Mouse (Mus musculus): ENCODE measurements around the gene Fa2h. TPM values are rescaled to one million over a fixed set of nuclear protein-coding genes. Genes with fewer than 3 reads are reported as not detected.

Gene Fa2h
- not detected in 2 replicates for polyA plus RNA-seq (2016; fragmentation: Nextera tagmentation; extraction: Ambion mirVana)

GRCm38 (mm10) chr8:111393391-111394363 is at the start of gene Fa2h:
Gene Fa2h, minus strand, starts transcription at chr8:111393824.
- Histone ChIP-seq H3K36me3 (replicated peaks) (no peaks in the 10 kb centered on the region), H3K4me1 (peaks cover 13% of the 10 kb centered on the region), H3K27me3 (ENCODE audit: poor library complexity, severe bottlenecking) (peaks cover 73% of the 10 kb centered on the region), H3K4me3 (peak within 1 kb of the TSS; percentile 67), H3K27ac (peak within 1 kb of the TSS; percentile 72), H3K9me3 (no peaks in the 10 kb centered on the region)
- peak; percentile 84 for DNase-seq (ENCODE audit: extremely low spot score, low spot score)
- WGBS, result under 1% methylated on average over 71 of the region's 71 CpGs

GRCm38 (mm10) chr8:111439189-111439588 is 45.6 kb upstream of the Fa2h start:
- H3K4me1 ChIP-seq, result 0 out of 2 replicates have a peak, but pooled peaks cover 4% of the 10 kb centered on the region
- peak overlapping the region; percentile 57; the same call in 1 of the 2 replicates for H3K27ac ChIP-seq
- H3K4me3 ChIP-seq, result no peak overlapping the region
- no peaks in the 10 kb centered on the region for H3K9me3 ChIP-seq
- WGBS, result 21% methylated on average over 9 of the region's 9 CpGs
- H3K36me3 ChIP-seq (replicated peaks), result no peaks in the 10 kb centered on the region
- H3K27me3 ChIP-seq (ENCODE audit: poor library complexity, severe bottlenecking), result no peaks in the 10 kb centered on the region
- peak; percentile 60 for DNase-seq (ENCODE audit: extremely low spot score, low spot score)

- no peaks in the 10 kb centered on the region for H3K9me3 ChIP-seq
- H3K27ac ChIP-seq, result no peak overlapping the region
- no peak for DNase-seq (ENCODE audit: extremely low spot score, low spot score)
- 84% methylated on average over 11 of the region's 11 CpGs for WGBS
- H3K36me3 ChIP-seq (replicated peaks), result no peaks in the 10 kb centered on the region
- H3K27me3 ChIP-seq (ENCODE audit: poor library complexity, severe bottlenecking), result no peaks in the 10 kb centered on the region
- H3K4me1 ChIP-seq, result 0 out of 2 replicates have a peak, but pooled peaks cover 4% of the 10 kb centered on the region
- H3K4me3 ChIP-seq, result no peak overlapping the region
These were observed 41.6 kb upstream of the Fa2h start for GRCm38 (mm10) chr8:111435071-111435828.

GRCm38 (mm10) chr8:111424646-111425045 is 31.0 kb upstream of the Fa2h start:
- Histone ChIP-seq H3K36me3 (replicated peaks) (no peaks in the 10 kb centered on the region), H3K27me3 (ENCODE audit: poor library complexity, severe bottlenecking) (no peaks in the 10 kb centered on the region), H3K4me1 (no peaks in the 10 kb centered on the region), H3K9me3 (no peaks in the 10 kb centered on the region), H3K4me3 (no peak overlapping the region), H3K27ac (no peak overlapping the region)
- WGBS, result 94% methylated on average over 9 of the region's 9 CpGs
- DNase-seq (ENCODE audit: extremely low spot score, low spot score), result no peak

DNA sequence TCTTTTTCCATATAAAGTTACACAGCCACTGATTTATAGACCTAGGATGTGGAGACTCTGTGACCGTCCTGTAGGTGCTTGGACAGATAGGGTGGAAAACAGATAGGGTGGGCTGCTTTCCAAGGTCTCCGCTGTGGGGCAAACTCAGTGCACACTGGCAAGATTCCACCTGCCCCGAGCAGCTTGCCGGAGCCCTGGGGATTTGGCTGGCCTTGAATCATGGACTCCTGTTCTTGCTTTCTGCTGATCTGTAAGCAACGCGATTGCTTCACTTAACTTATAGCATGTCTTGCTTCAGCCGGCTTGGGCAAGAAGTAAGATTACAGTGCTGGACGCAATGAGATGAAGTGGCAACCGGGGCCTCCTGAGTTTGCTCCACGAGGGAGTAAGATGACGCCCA is 30.6 kb upstream of the Fa2h start:
- H3K27me3 ChIP-seq (ENCODE audit: poor library complexity, severe bottlenecking), result no peaks in the 10 kb centered on the region
- DNase-seq (ENCODE audit: extremely low spot score, low spot score), result no peak
- 89% methylated on average over 11 of the region's 11 CpGs for WGBS
- H3K36me3 ChIP-seq (replicated peaks), result no peaks in the 10 kb centered on the region
- no peak overlapping the region for H3K4me3 ChIP-seq
- H3K27ac ChIP-seq, result no peak overlapping the region
- H3K4me1 ChIP-seq, result no peaks in the 10 kb centered on the region
- H3K9me3 ChIP-seq, result no peaks in the 10 kb centered on the region

GRCm38 (mm10) chr8:111422614-111423013 is 29.0 kb upstream of the Fa2h start:
- Histone ChIP-seq H3K27me3 (ENCODE audit: poor library complexity, severe bottlenecking) (no peaks in the 10 kb centered on the region), H3K4me1 (no peaks in the 10 kb centered on the region), H3K9me3 (no peaks in the 10 kb centered on the region), H3K27ac (no peak overlapping the region), H3K36me3 (replicated peaks) (no peaks in the 10 kb centered on the region), H3K4me3 (no peak overlapping the region)
- WGBS, result 89% methylated on average over 2 of the region's 2 CpGs
- no peak for DNase-seq (ENCODE audit: extremely low spot score, low spot score)

DNA sequence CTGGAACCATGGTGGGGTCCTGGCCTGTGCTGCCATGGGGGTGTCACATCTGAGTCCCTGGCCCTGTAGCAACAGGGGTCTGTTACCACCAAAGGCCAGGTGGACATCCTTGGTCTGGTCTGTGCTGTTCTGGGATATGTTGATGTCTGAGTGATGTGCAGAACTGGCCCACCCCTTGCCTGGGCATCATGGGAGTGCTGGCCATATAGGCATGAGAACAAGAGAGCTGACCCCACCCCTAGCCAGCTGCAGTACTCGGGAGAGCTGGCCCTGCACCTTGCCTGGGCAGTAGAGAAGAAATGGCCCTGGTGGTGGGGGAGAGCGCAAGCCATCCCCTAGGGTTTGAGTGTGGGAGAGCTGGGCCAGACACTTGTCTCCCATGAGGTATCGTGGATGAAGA is 25.5 kb upstream of the Fa2h start:
- Histone ChIP-seq H3K36me3 (replicated peaks) (no peaks in the 10 kb centered on the region), H3K4me1 (no peaks in the 10 kb centered on the region), H3K9me3 (no peaks in the 10 kb centered on the region), H3K27me3 (ENCODE audit: poor library complexity, severe bottlenecking) (no peaks in the 10 kb centered on the region), H3K4me3 (no peak overlapping the region), H3K27ac (no peak overlapping the region)
- no peak for DNase-seq (ENCODE audit: extremely low spot score, low spot score)
- 76% methylated on average over 3 of the region's 3 CpGs for WGBS

DNA sequence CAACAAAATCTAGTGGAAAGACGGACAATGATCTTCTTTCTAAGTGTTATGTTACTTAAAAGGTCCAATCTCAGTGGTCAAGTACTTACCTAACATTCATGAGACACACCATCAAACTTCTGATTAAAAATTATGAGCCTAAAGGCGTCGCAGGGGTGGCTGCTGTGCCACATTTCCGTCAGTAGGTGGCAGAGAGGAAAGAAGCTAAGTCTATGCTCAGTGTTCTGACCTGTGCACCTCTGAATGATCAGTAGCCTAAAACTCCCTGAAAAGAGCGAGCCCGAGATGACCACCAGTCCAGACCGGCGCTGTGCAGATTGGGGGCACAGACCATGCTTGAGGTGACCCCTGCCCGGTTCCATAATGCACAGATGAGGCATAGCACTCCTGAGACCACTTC is 25.0 kb upstream of the Fa2h start:
- Histone ChIP-seq H3K4me1 (no peaks in the 10 kb centered on the region), H3K9me3 (no peaks in the 10 kb centered on the region), H3K4me3 (no peak overlapping the region), H3K27me3 (ENCODE audit: poor library complexity, severe bottlenecking) (no peaks in the 10 kb centered on the region), H3K36me3 (replicated peaks) (no peaks in the 10 kb centered on the region), H3K27ac (no peak overlapping the region)
- WGBS, result 39% methylated on average over 9 of the region's 9 CpGs
- DNase-seq (ENCODE audit: extremely low spot score, low spot score), result peak; percentile 17

DNA sequence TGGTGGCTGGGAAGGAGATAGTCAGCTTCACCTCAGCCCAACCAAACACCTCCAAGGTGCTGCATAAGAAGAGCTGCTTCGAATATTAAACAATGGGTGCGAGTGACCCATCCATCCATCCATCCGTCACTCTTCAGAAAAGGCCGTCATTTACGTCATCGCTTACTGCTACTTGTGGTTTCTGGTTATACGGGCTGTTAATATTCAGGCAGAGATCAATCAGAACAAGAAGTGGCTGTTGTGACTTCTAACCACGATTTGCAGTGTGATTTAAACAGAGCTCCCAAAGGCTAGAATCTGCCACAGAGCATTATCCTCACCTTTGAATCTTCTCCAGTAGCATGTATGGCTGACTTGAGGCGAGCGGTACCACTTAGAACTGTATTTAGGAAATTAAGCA is 23.6 kb upstream of the Fa2h start:
- H3K36me3 ChIP-seq (replicated peaks), result no peaks in the 10 kb centered on the region
- DNase-seq (ENCODE audit: extremely low spot score, low spot score), result no peak
- H3K27ac ChIP-seq, result no peak overlapping the region
- H3K9me3 ChIP-seq, result no peaks in the 10 kb centered on the region
- 89% methylated on average over 10 of the region's 10 CpGs for WGBS
- H3K4me3 ChIP-seq, result no peak overlapping the region
- no peaks in the 10 kb centered on the region for H3K27me3 ChIP-seq (ENCODE audit: poor library complexity, severe bottlenecking)
- H3K4me1 ChIP-seq, result no peaks in the 10 kb centered on the region

GRCm38 (mm10) chr8:111403391-111403790 is 9.8 kb upstream of the Fa2h start:
- Histone ChIP-seq H3K27ac (no peak overlapping the region), H3K36me3 (replicated peaks) (no peaks in the 10 kb centered on the region), H3K4me3 (no peak overlapping the region), H3K27me3 (ENCODE audit: poor library complexity, severe bottlenecking) (0 out of 2 replicates have a peak, but pooled peaks cover 7% of the 10 kb centered on the region), H3K4me1 (no peaks in the 10 kb centered on the region), H3K9me3 (no peaks in the 10 kb centered on the region)
- 53% methylated on average over 4 of the region's 4 CpGs for WGBS
- no peak for DNase-seq (ENCODE audit: extremely low spot score, low spot score)

DNA sequence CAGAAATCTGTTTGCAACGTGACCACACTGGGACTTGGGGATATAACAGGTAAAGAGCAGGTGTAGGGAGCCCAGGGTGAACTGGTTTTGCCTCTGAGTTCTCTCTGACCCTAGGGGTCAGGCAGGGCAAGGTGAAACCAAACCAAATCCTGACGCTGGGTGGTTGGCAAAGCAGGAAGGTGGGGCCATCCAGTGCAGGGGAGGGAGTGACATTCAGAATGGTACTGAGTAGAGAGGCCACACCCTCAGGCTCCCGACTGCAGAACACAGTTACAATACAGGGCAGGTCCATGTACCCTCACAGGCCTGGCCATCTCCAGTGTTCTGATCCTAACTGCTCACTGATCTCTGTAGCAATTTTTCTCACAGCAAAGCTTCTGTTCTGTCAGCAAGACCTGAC is 2.4 kb downstream of the Fa2h start:
- H3K27me3 ChIP-seq (ENCODE audit: poor library complexity, severe bottlenecking), result peaks cover 82% of the 10 kb centered on the region
- no peak for DNase-seq (ENCODE audit: extremely low spot score, low spot score)
- H3K27ac ChIP-seq, result no peak overlapping the region
- peaks cover 13% of the 10 kb centered on the region for H3K4me1 ChIP-seq
- H3K9me3 ChIP-seq, result no peaks in the 10 kb centered on the region
- 29% methylated on average over 3 of the region's 3 CpGs for WGBS
- H3K4me3 ChIP-seq, result no peak overlapping the region
- no peaks in the 10 kb centered on the region for H3K36me3 ChIP-seq (replicated peaks)

DNA sequence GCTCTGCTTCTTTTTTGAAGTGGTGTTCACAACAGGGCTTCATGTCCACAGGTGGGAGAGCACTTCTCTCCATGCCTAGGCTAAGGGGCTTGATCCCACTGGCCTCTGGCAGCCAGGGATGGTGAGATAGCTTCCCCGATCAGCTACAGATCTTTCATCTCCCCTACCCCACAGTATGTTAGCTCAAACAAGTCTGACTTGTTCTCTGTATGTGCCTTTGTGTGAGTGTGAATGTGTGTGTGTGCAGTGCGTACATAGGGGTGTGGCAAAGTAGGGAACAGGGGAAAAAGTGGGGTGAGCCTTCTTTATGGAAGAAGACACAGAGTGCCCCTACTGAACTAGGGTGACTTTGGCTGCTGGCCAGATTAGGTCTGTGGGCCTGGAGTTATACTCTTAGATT is 2.8 kb downstream of the Fa2h start:
- Histone ChIP-seq H3K27me3 (ENCODE audit: poor library complexity, severe bottlenecking) (peaks cover 77% of the 10 kb centered on the region), H3K4me3 (no peak overlapping the region), H3K36me3 (replicated peaks) (no peaks in the 10 kb centered on the region), H3K4me1 (peaks cover 13% of the 10 kb centered on the region), H3K27ac (no peak overlapping the region), H3K9me3 (no peaks in the 10 kb centered on the region)
- 85% methylated on average over 2 of the region's 2 CpGs for WGBS
- no peak for DNase-seq (ENCODE audit: extremely low spot score, low spot score)

DNA sequence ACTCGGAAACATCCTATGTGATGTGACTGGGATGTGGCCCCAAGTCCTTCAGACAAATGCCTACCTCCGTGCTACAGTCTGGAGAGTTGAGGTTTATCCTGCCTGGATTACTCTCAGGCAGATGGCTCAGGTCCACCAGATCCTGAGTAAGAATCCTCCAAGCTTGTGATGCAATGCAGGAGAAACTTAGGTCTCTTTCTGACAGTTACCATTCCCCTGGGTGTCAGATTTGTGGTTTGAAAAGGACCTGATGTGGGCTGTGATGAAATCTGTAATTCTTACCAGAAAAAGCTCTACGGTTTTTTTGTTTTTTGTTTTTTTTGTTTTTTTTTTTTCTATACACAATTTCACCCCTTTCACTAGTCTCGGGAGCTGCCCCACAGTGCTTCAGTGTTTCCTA is 4.0 kb downstream of the Fa2h start:
- Histone ChIP-seq H3K9me3 (no peaks in the 10 kb centered on the region), H3K4me3 (no peak overlapping the region), H3K27ac (no peak overlapping the region), H3K36me3 (replicated peaks) (no peaks in the 10 kb centered on the region), H3K27me3 (ENCODE audit: poor library complexity, severe bottlenecking) (peaks cover 67% of the 10 kb centered on the region), H3K4me1 (peaks cover 13% of the 10 kb centered on the region)
- 88% methylated on average over 4 of the region's 4 CpGs for WGBS
- no peak for DNase-seq (ENCODE audit: extremely low spot score, low spot score)

All from forebrain, embryonic 10.5 days (tissue).